Mouse (Mus musculus) common myeloid progenitor, adult 5-6 weeks (primary cell): ENCODE measurements around the gene Defa21. TPM values are rescaled to one million over a fixed set of nuclear protein-coding genes. Genes with fewer than 3 reads are reported as not detected.
"Not testable (repeated sequence)": the region's sequence is repeated elsewhere in the genome, so short reads cannot be mapped to it uniquely, and the experiment has no call there.

Experiments used
- ATAC-seq: replicated peaks from 2 replicates; pipeline ENCODE4 v1.8.0; 2016; ENCODE audit warnings: low read depth, mild to moderate bottlenecking, moderate TSS enrichment, inconsistent platforms; ENCODE audit not compliant: poor library complexity, severe bottlenecking
- total RNA-seq: library from RNA; stranded (forward); fragments of 200-1000, 187-1606 nt; gene quantifications from 2 replicates; pipeline ENCODE4 v1.2.3, GENCODE M21; 2017

Defa21 gene
- total RNA-seq: not detected in 2 replicates

DNA sequence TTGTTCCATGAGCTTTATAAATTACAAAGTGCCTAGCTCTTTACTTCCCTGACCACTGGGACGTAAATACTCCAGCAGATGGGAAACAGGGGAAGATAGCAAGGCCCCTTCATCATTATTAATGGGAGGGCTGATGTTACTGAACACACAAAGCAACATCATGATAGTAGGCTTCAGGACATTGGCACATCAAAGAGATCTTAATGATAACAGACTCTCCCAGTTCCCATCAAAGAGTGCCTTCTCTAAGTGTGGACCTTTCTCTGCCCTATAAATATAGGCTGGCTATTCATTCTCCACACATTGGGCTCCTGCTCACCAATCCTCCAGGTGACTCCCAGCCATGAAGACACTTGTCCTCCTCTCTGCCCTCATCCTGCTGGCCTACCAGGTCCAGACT is at the start of gene Defa21:
Gene Defa21, plus strand, starts transcription at position 301 of the 400 bp plus-strand sequence.
- ATAC-seq: not testable (repeated sequence)

DNA sequence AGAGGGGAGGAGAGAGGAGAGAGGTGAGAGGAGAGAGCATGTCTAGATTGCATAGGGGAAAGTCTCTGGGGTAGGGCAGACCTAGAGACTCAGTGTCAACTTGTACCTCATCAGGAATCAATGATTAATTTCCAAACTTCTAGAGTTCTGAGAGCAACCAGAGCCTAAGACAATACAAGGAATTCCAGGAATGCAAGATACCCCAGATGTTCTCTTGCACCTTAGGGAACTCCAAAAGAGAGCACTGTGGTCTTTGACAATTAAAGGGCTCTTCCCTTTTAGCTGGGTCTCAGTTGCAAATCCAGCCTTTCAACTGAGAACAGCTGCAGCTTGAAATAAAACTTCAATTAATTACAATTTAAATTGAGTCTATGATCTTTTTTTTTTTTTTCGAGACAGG is 45.5 kb upstream of the Defa21 start:
- ATAC-seq: no peak

DNA sequence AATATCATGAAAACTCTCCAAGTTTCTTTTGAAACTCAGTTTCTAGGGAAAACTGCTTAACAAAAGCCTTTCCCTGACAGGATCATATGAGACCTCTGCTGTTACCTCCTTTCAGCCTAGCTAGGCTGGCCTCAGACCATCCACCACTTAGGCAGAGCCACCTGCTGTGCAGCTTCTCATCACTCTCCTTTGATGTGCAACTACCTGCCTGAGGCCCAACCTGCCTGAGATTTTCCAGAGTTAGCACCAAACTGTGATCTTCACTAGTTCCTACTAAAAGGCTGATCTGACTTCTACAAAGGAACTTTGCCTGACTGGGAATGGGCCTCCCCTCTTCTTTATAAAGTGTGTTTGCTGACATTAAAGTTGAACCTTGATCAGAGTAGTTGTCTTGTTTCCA is 31.3 kb upstream of the Defa21 start:
- not testable (repeated sequence) for ATAC-seq

DNA sequence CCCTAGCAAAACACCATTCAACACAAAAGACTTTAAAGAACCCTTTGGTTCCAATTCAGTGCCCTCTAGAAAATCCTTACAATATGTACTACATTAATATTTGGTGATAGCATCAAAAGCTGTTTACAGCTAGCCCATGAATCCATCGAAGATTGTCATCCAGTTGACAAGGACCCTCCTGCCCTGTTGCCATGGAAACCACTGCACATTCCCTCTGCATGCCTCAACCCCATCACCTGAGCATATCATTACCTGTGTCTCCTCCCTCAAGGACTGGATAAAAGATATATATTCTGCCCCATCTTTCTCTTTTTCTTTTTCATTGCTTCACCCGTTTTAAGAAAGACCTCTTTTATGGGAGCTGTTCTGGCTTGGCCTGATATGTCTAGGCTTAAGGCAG is 28.6 kb upstream of the Defa21 start:
- ATAC-seq: no peak

DNA sequence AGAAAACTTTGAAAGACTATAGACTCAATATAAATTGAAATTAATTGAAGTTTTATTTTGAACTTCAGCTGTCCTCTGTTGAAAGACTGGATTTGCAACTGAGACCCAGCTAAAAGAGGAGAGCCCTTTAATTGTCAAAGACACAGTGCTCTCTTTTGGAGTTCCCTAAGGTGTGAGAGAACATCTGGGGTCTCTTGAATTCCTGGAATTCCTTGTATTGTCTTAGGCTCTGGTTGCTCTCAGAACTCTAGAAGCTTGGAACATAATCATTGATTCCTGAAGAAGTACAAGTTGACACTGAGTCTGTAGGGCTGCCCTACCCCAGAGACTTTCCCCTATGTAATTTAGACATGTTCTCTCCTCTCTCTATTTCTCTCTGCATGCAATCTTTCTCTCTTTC is 28.1 kb upstream of the Defa21 start:
- no peak for ATAC-seq

DNA sequence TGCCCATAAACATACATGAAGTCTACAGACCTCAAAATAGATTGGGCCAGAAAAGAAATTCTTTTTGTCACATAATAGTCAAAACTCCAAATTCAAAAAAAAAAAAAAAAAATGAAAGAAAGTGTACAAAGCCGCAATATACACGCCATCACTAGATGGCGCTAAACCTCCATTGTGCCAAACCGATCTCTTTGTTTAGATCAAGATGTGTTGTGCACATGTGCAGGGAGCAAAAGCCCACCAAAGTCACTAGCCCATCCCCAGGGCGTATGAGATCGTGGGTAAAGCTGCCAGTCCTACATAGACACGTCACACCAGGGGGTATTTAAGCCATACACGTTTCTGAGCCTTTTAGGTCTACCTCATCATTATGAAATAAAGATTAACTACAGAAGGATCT is 24.2 kb upstream of the Defa21 start:
- ATAC-seq: no peak

DNA sequence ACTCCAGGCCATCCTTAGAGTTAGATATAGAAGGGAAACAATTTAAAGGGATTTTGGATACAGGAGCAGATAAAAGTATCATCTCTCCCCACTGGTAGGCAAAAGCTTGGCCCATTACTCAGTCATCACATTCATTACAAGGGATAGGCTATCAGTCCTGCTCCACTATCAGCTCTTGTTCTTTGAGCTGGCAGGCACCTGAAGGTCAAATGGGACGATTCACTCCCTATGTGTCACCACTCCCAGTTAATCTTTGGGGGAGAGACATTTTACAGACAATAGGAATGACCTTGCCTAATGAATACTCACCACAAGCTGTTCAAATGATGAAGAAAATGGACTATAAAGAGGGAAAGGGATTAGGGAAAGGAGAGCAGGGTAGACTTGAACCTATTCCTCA is 18.5 kb upstream of the Defa21 start:
- ATAC-seq: no peak

DNA sequence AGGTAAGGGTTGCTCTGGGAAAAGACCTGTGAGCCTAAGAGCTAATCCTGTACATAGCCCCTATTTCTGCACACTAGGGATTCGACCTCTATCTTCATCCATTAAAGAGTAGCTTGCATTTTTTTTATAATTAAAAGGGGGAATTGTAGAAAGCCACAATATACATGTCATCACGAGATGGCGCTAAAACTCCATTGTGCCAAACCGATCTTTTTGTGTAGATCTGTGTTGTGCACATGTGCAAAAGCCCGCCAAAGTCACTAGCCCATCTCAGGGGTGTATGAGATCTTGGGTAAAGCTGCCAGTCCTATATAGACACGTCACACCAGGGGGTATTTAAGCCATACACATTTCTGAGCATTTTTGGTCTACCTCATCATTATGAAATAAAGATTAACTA is 16.8 kb upstream of the Defa21 start:
- not testable (repeated sequence) for ATAC-seq

DNA sequence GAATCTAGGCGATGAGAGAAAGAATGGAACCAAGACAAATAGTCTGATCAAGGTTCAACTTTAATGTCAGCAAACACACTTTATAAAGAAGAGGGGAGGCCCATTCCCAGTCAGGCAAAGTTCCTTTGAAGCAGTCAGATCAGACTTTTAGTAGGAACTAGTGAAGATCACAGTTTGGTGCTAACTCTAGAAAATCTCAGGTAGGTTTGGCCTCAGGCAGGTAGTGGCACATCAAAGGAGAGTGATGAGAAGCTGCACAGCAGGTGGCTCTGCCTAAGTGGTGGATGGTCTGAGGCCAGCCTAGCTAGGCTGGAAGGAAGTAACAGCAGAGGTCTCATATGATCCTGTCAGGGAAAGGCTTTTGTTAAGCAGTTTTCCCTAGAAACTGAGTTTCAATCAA is 14.8 kb upstream of the Defa21 start:
- ATAC-seq: not testable (repeated sequence)

DNA sequence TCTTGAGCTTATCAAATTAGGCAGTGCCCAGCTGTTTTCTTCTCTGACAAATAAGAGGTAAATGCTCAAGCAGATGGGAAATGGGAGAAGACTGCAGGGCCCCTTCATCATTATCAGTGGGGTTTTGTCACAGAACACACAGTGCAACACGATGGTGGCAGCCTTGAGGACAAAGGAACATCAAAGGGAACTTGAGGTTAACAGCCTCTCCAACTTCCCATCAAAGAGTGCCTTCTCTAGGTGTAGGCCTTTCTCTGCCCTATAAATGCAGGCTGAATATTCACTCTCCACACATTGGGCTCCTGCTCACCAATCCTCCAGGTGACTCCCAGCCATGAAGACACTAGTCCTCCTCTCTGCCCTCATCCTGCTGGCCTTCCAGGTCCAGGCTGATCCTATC is 29.4 kb downstream of the Defa21 start, which contains the start of gene Defa23:
Gene Defa23, plus strand, starts transcription at position 301 of the 400 bp plus-strand sequence.
- not testable (repeated sequence) for ATAC-seq

DNA sequence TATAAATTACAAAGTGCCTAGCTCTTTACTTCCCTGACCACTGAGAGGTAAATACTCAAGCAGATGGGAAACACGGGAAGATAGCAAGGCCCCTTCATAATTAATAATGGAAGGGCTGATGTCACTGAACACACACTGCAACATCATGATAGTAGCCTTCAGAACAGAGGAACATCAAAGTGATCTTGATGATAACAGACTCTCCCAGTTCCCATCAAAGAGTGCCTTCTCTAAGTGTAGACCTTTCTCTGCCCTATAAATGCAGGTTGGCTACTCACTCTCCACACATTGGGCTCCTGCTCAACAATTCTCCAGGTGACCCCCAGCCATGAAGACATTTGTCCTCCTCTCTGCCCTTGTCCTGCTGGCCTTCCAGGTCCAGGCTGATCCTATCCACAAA is 39.4 kb downstream of the Defa21 start, which contains the start of gene Defa35:
Gene Defa35, plus strand, starts transcription at position 301 of the 400 bp plus-strand sequence.
- not testable (repeated sequence) for ATAC-seq

Other genes with a start within 250 kb of the Defa21 start
- not detected in 2 replicates for gene Defb33, start 132.9 kb upstream of the Defa21 start, total RNA-seq
- gene Gm15056, start 122.9 kb upstream of the Defa21 start, total RNA-seq: not detected in 2 replicates
- not detected in 2 replicates for gene Gm6040, start 103.5 kb upstream of the Defa21 start, total RNA-seq
- not detected in 2 replicates for gene AY761185, start 80.8 kb upstream of the Defa21 start, total RNA-seq
- gene Defa23, start 29.5 kb downstream of the Defa21 start, total RNA-seq: not detected in 2 replicates
- gene Defa35, start 39.5 kb downstream of the Defa21 start, total RNA-seq: not detected in 2 replicates
- not detected in 2 replicates for gene Defa25, start 58.9 kb downstream of the Defa21 start, total RNA-seq
- gene Gm14851, start 70.5 kb downstream of the Defa21 start, total RNA-seq: not detected in 2 replicates
- gene Defa30, start 109.1 kb downstream of the Defa21 start, total RNA-seq: not detected in 2 replicates
- not detected in 2 replicates for gene Defa22, start 136.7 kb downstream of the Defa21 start, total RNA-seq
- not detected in 2 replicates for gene Defa31, start 166.1 kb downstream of the Defa21 start, total RNA-seq
- gene Gm15293, start 176.0 kb downstream of the Defa21 start, total RNA-seq: not detected in 2 replicates
- gene Gm15292, start 224.2 kb downstream of the Defa21 start, total RNA-seq: not detected in 2 replicates